Mouse (Mus musculus): Measurements from ENCODE around the gene Haus7. TPM values are rescaled to one million over a fixed set of nuclear protein-coding genes. Genes with fewer than 3 reads are reported as not detected.

Haus7 gene
- polyA plus RNA-seq, 1 experiment from 2014 or later, result 54.7 TPM

GRCm38 (mm10) chrX:73391481-73391880, 67.4 kb downstream of the Haus7 start:
- H3K4me2 ChIP-seq, result no peak overlapping the region
- WGBS, result 89% methylated on average over 4 of the region's 4 CpGs
- no peak overlapping the region for H3K4me3 ChIP-seq
- no peak for ATAC-seq (ENCODE audit: insufficient number of reproducible peaks, low FRiP score, low TSS enrichment, low read depth)
- H3K4me1 ChIP-seq, result no peaks in the 10 kb centered on the region
- H3K9me3 ChIP-seq, result no peaks in the 10 kb centered on the region
- no peaks in the 10 kb centered on the region for H3K36me3 ChIP-seq
- no peak overlapping the region for H3K9ac ChIP-seq
- 0 out of 2 replicates have a peak, but pooled peaks cover 2% of the 10 kb centered on the region for H3K27me3 ChIP-seq
- H3K27ac ChIP-seq, result no peak overlapping the region

Other genes starting within 250 kb of the Haus7 start
- 0.52 and 1.0 TPM in 2 replicates for gene Xlr4b, start 244.7 kb downstream of the Haus7 start, polyA plus RNA-seq (2015; fragmentation: Nextera tagmentation; extraction: Ambion mirVana)
- gene F8a, start 230.8 kb downstream of the Haus7 start, polyA plus RNA-seq (2015; fragmentation: Nextera tagmentation; extraction: Ambion mirVana), result 12.9 and 14.0 TPM in 2 replicates
- gene Xlr4c, start 215.9 kb downstream of the Haus7 start, polyA plus RNA-seq (2015; fragmentation: Nextera tagmentation; extraction: Ambion mirVana), result 0.14 and 0.22 TPM in 2 replicates
- 0.37 TPM in 1 of 2 replicates, not detected in the other for gene Xlr3c, start 193.7 kb downstream of the Haus7 start, polyA plus RNA-seq (2015; fragmentation: Nextera tagmentation; extraction: Ambion mirVana)
- not detected in 2 replicates for gene Xlr5a, start 166.1 kb downstream of the Haus7 start, polyA plus RNA-seq (2015; fragmentation: Nextera tagmentation; extraction: Ambion mirVana)
- not detected in 2 replicates for gene Xlr5c, start 166.1 kb downstream of the Haus7 start, polyA plus RNA-seq (2015; fragmentation: Nextera tagmentation; extraction: Ambion mirVana)
- gene Gm45015, start 122.2 kb downstream of the Haus7 start, polyA plus RNA-seq (2015; fragmentation: Nextera tagmentation; extraction: Ambion mirVana), result not detected in 2 replicates
- gene Zfp275, start 116.4 kb downstream of the Haus7 start, polyA plus RNA-seq (2015; fragmentation: Nextera tagmentation; extraction: Ambion mirVana), result 19.0 and 19.4 TPM in 2 replicates
- not detected in 2 replicates for gene Gm18336, start 60.3 kb downstream of the Haus7 start, polyA plus RNA-seq (2015; fragmentation: Nextera tagmentation; extraction: Ambion mirVana)
- gene Zfp92, start 47.9 kb downstream of the Haus7 start, polyA plus RNA-seq (2015; fragmentation: Nextera tagmentation; extraction: Ambion mirVana), result 0.14 and 0.15 TPM in 2 replicates
- 12.5 and 18.3 TPM in 2 replicates for gene Trex2, start 23.7 kb downstream of the Haus7 start, polyA plus RNA-seq (2015; fragmentation: Nextera tagmentation; extraction: Ambion mirVana)
- 243 and 288 TPM in 2 replicates for gene Bgn, start 24.6 kb upstream of the Haus7 start, polyA plus RNA-seq (2015; fragmentation: Nextera tagmentation; extraction: Ambion mirVana)
- 0.41 and 0.97 TPM in 2 replicates for gene Atp2b3, start 44.0 kb upstream of the Haus7 start, polyA plus RNA-seq (2015; fragmentation: Nextera tagmentation; extraction: Ambion mirVana)
- 6.3 and 7.1 TPM in 2 replicates for gene Dusp9, start 180.4 kb upstream of the Haus7 start, polyA plus RNA-seq (2015; fragmentation: Nextera tagmentation; extraction: Ambion mirVana)
- gene Pnck, start 201.1 kb upstream of the Haus7 start, polyA plus RNA-seq (2015; fragmentation: Nextera tagmentation; extraction: Ambion mirVana), result 15.6 and 16.2 TPM in 2 replicates
- gene Slc6a8, start 214.1 kb upstream of the Haus7 start, polyA plus RNA-seq (2015; fragmentation: Nextera tagmentation; extraction: Ambion mirVana), result 7.2 and 8.3 TPM in 2 replicates

Measured in limb, embryonic 15.5 days (tissue).